Mouse (Mus musculus) bone marrow, adult 2 months (tissue): ENCODE data around the gene Dnajb5.

Source experiments
- CTCF ChIP-seq: fragments of 200-500 bp; IDR thresholded peaks from 2 replicates; pipeline ENCODE4 v1.5.1; 2011; ENCODE audit warnings: low read length, control low read depth; ENCODE audit not compliant: control insufficient read depth, insufficient read depth
- POLR2A ChIP-seq: fragments of 200-500 bp; IDR thresholded peaks from 2 replicates; pipeline ENCODE4 v1.6.1; 2011; ENCODE audit warnings: low read depth, mild to moderate bottlenecking, control low read depth, low read length, borderline replicate concordance; ENCODE audit not compliant: control insufficient read depth

GRCm38 (mm10) chr4:42972952-42973351 lies 23.3 kb downstream of the Dnajb5 start:
- no peak for TF ChIP-seq CTCF
- no peak for TF ChIP-seq POLR2A
